Mouse (Mus musculus): ENCODE results near the gene Lamc1.

Gene Lamc1

DNA sequence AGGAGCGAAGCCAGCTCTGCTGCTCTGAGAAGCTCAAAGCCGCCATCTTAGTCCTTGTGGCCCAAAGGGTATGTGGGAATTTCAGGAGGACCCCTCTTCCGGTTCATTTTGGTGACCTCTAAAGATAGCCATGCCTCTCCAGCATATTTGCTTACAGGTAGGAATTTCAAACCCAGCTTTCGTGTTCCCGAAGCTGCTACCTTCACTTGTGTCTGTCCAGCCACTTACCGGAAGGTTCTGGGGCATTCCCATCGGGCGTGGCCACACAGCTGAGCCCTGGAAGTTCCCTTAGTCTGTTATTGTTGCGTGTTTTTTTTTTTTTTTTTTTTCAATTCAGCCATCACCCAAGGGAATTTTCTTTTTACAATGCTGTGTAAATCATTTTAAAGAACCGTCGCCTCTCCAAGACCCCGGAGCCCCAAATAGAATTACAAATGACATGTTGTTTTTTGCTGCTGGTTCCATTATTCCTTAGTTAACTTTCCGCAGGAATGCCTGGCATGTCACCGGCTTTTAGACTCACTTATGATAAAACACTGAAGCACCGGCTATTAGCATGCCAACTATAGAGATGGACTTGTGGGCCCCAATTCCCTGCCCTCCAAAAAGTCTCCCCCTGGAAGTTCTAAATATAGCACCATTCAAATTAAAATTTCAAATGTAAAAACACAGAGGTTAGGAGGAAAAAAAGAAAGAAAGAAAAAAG is 141.2 kb downstream of the Lamc1 start:
- no peak for DNase-seq (ENCODE audit: low spot score)

DNA sequence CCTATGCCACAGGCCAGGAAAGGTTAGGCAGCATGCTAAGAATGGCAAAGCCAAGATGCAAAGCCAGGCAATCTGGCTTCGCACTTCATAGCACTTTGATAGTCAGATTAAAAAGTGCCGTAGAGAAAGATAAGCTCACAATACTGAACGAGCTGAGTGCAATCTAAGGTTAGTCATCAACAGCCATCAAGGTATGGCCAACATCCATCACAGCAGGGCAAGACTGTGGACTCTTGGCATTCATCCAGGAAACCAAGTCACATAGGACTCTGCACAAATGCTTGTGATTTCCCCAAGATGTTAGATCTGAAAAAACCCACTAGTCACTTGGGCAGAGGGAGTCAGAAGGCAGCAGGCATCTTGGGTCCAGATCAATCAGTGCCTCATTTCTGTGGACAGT is 144.5 kb downstream of the Lamc1 start:
- DNase-seq (ENCODE audit: low spot score), result no peak

DNA sequence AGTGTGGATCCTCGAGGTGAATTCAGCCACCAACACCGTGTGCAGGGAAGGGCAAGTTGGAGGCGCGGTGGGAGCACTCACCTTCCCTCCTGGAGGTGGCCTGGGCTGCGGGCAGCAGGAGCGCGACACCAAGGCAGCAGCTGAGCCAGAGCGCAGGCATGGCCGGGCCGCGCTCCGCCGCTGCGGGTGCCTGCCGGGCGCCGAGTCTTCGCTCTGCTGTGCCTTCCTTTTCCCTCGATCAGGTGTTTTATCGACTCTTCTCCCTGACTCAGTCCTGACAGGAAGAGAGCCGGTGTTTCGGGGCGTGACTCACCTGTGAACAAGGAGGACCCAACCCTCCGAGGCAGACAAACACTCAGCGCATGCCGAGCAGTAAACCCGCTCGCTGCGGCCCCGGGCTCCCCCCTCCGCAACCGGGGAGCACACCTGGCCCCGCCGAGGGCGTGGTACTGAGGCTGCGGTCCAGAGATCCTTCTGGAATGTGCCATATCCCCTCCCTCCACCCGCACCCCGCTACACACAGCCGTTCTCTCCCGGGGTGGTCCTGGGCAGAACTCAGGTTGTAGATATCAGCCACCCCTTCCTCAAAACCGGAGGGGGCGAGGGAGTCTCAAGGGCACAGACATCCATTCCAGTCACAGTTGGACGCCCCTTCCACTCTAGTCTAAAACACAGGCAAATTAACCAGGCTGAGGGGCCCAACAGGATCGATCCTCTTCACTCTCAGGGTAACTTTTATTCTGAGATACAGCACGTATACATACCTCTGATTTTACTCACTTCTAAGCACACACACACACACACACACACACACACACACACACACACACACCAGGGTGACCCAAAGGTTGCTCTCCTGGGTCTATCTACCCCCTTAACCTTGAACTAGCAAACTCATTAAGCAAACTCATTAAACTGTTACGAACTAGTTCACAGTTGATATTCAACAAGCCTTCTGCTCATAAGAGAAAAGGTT is 146.5 kb downstream of the Lamc1 start, which contains the start of gene Lamc2:
Gene Lamc2, minus strand, starts transcription at position 620 of the 976 bp plus-strand sequence.
- DNase-seq (ENCODE audit: low spot score), result no peak

DNA sequence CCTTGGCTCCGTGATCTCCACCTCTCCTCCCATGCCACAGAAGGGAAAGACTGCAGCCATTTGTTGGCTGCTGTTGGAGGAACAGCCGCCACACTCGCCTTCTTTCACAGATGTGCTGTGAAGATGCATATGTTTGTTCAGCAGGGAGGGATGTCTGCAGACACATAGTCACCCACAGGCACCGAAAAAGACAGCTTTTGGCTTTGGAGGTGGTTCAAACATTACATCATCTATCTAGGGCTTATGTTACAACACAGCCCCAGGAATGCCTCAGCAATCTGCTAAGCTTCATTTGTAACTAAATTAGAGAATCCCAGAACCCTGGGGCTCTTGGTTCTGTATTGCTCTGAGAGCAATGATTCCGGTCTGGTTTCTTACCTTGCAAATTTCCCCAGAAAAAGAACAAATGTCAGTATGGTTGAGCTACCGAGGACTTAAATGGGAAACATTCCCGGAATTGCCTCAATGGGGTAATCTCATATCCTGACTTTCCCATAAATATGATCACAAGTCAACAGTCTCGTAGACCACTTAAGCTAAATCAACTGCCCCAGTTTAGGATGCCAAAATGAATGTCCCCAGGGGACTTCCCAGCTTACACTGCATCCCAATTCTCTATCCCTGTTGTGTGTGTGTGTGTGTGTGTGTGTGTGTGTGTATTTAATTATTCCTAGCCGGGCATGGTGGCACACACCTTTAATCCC is 151.8 kb downstream of the Lamc1 start:
- no peak for DNase-seq (ENCODE audit: low spot score)

DNA sequence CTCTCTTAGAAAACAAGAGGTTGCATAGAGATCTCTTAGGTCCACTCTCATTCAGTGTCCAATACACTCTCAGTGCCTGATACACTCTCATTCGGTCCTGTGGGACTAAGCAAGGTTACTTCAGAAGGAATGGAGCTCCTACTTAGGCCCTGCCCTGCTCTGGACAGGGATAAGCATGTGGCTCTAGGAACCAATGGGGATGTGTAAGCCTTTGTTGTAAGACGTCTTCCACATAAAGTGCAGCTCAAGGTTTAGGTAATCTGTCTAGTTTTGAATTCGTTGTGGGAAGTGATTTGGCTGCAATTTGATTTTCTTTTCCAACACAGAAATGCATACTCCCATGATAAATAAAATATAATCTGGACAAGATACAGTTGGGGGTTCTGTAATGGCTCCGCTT is 152.4 kb downstream of the Lamc1 start:
- no peak for DNase-seq (ENCODE audit: low spot score)

DNA sequence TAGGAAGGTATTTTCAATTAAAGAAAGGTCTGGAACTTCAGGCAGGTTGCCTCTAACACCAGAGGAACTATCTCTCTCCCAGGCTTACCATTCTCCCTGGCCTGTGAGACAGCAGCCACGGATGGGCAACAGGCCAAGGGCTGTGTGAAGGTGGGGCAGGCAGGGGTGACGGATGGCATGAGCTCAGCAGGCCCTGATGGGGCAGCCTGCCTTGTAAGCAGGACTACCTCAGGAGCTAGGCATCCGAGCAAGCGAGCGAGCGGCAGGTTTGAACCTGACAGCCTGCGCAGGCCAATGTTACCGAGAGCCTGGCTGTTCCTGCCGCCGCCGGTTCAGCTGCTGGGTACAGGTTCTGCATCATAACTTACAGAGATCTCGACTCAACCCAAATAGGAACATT is 157.8 kb downstream of the Lamc1 start:
- DNase-seq (ENCODE audit: low spot score), result no peak

DNA sequence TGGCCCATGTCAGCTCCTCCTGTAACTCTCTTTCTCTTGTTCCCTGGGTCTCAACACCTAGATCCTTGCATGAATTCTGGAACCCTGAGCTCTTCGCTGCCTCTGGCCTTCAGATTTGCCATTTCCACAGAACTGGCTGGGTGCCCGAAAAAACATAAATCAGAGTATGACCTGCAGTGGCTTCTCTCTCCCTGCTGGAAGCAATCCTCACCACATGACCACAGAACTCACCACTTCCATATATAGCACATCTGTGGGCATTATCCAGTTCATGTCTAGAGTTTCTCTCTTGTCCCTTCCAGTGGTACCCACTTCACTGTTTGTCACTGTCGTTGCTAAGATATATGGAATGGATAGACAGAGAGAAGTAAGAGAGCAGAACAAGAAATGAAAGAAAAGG is 159.3 kb downstream of the Lamc1 start:
- DNase-seq (ENCODE audit: low spot score), result no peak

DNA sequence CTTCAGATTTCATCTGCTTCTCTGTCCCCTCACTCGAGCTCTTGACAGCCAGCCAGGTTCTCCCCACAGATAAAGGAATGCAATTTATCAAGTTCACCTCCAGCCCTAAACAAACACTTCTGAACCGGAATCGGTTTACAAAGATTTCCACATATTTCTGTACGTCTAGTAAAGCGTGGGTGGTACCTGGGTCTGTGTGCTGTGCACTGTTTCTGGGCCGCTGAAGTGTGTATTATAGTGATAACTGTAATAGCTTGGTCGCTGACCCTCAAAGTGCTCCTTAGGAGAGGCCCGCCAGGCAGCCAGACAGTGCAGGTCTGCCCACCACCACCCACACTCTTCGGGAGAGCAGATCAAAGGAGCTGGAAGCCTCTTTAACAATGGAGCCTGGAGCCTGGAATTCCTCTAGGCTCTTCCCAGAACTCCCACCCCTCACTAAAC is 160.3 kb downstream of the Lamc1 start:
- DNase-seq (ENCODE audit: low spot score), result no peak

DNA sequence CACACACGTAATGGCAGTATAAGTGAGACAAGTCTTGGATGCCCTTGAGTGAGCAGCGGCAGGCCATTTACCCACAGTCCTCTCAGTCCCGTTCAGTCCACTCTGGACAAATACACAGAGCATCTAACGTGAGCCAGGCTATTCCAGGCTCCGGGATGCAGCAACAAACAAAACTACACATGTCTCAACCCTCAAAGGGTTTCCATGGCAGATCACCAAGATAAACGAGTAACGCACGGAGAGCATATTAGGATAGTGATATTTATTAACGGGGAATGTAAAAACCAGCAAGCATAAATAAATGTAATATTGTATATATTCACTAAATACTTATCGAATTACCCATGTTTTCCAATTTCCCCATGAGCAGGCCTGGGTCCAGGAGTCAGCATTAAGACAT is 161.6 kb downstream of the Lamc1 start:
- DNase-seq (ENCODE audit: low spot score), result no peak

All from ovary, postnatal 10 days (tissue).